Mouse (Mus musculus): ENCODE results near the gene Sstr5. TPM values are rescaled to one million over a fixed set of nuclear protein-coding genes. Genes with fewer than 3 reads are reported as not detected.

Sstr5 gene
- polyA plus RNA-seq, 1 experiment, result 0.11 TPM

DNA sequence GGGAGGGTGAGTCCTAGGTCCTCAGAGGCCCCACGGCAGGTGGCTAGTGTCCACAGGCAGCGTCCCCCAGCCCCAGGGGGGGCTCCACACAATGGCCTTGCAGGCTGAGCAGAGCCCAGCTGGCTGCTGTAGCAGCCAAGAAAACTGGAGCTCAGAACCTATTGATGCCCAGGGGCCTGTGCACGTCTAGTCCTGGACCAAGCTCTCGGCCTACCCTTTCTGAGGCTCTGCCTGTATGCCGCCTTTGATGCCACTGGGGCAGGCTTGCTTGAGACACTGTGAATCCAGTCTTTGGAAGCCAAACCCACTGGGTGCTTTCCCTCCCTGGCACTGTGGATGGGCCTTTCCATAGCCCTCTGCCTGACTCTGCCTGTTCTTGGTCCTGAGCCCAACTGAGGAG, 22.4 kb upstream of the Sstr5 start:
- Histone ChIP-seq H3K27ac (ENCODE audit: insufficient read depth, low read length) (peak overlapping the region; percentile 61; the same call in 1 of the 2 replicates), H3K4me1 (ENCODE audit: control insufficient read depth, insufficient read depth, low read length) (no peaks in the 10 kb centered on the region), H3K4me3 (replicated peaks; ENCODE audit: insufficient read depth, low read depth, low read length) (no peak overlapping the region), H3K27me3 (ENCODE audit: control insufficient read depth, insufficient read depth, low read length) (no peaks in the 10 kb centered on the region)
- 42% methylated on average over 5 of the region's 5 CpGs for WGBS
- peak in 1 of 2 experiments; percentile 33 for DNase-seq
- TF ChIP-seq POLR2A (IDR thresholded peaks at IDR 0.05; ENCODE audit: borderline replicate concordance, insufficient read depth, low read length) (no peak), CTCF (IDR thresholded peaks at IDR 0.05; ENCODE audit: borderline replicate concordance, insufficient read depth, low read depth, low read length) (no peak)

DNA sequence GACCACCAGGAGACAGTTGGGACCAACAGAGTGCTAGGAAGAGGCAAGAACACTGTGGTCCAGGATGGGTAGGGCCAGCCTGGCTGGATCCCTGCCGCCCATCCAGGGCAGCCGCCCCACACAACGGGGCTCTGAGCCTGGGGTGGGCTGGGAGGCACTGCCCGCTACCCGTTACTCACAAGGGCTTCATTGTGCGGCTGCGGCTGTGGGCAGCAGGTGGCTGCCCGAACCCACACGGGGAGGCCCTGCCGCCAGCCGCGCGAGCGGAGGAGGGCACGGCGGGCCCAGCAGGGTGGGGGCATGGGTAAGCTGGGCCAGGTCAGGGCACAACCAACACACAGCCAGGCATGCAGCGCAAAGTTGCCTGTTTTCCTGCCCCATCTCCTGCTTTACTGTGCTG, 21.1 kb upstream of the Sstr5 start:
- Histone ChIP-seq H3K4me3 (replicated peaks; ENCODE audit: insufficient read depth, low read depth, low read length) (no peak overlapping the region), H3K27ac (ENCODE audit: insufficient read depth, low read length) (peak overlapping the region; percentile 58; the same call in 1 of the 2 replicates), H3K4me1 (ENCODE audit: control insufficient read depth, insufficient read depth, low read length) (no peaks in the 10 kb centered on the region), H3K27me3 (ENCODE audit: control insufficient read depth, insufficient read depth, low read length) (no peaks in the 10 kb centered on the region)
- TF ChIP-seq CTCF (IDR thresholded peaks at IDR 0.05; ENCODE audit: borderline replicate concordance, insufficient read depth, low read depth, low read length) (no peak), POLR2A (IDR thresholded peaks at IDR 0.05; ENCODE audit: borderline replicate concordance, insufficient read depth, low read length) (no peak)
- 8% methylated on average over 17 of the region's 17 CpGs for WGBS
- DNase-seq, result peak; percentile 15 to 45

DNA sequence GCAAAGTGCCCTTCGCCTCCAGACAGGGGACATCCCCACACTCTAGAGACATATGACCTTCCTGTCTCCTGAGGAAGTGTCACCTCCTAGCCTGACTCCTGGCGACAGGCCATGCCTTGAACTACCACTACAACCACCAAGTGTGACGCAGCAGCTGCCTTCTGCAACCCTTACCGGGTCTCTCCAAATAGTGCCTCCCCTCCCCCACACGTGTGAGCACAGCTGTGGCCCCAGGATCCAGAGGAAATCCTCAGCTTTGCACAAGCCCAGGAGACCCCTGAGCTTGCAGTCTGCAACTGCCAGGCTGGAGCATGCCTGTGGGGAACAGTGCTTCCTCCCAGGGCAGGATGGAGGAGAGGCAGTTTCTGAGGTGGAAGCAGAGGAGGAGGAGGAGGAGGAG, 19.2 kb upstream of the Sstr5 start:
- H3K4me3 ChIP-seq (replicated peaks; ENCODE audit: insufficient read depth, low read depth, low read length), result no peak overlapping the region
- no peak for DNase-seq
- H3K27ac ChIP-seq (ENCODE audit: insufficient read depth, low read length), result no peak overlapping the region
- H3K4me1 ChIP-seq (ENCODE audit: control insufficient read depth, insufficient read depth, low read length), result no peaks in the 10 kb centered on the region
- TF ChIP-seq POLR2A (IDR thresholded peaks at IDR 0.05; ENCODE audit: borderline replicate concordance, insufficient read depth, low read length) (no peak), CTCF (IDR thresholded peaks at IDR 0.05; ENCODE audit: borderline replicate concordance, insufficient read depth, low read depth, low read length) (no peak)
- WGBS, result 41% methylated on average over 5 of the region's 5 CpGs
- no peaks in the 10 kb centered on the region for H3K27me3 ChIP-seq (ENCODE audit: control insufficient read depth, insufficient read depth, low read length)

DNA sequence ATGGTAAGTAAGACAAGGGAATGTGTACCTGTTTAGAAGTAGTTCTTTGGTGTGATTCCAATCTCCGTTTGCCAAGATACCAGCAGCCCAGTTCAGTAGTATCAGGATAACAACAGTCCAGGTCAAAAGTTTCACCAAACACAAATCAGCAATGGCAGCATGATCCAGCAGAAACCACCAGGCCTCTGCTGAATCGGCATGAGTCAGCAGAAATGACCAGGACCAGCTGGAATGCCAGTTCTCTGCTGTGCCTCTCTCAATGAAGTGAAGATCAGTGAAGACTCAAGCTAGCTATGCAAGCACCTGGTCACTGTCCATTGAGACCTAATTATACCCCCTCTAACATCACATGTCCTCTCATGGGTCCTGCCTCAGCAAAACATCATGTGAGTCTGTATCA, 17.0 kb upstream of the Sstr5 start:
- 95% methylated on average over 2 of the region's 2 CpGs for WGBS
- no peaks in the 10 kb centered on the region for H3K4me1 ChIP-seq (ENCODE audit: control insufficient read depth, insufficient read depth, low read length)

DNA sequence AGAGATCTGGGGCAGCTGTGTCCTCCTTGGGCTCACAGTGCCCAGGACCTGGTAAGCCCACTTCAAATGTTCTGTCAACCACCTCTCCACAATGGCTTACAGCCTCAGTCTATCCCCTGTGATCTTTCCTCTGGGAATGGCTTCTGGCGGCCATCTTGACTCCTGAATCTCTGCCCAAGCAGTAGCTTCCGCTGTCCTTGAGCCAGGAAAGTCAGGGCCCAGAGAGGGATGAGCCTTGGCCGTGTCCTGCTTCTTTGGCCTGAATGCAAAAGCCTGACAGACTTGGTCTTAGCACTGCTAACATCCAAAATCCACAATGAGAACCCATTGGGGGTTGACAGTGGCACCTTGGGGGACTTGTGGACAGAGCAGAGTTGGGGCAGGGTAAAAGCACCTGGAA, 14.8 kb upstream of the Sstr5 start:
- DNase-seq, result no peak
- H3K27ac ChIP-seq (ENCODE audit: insufficient read depth, low read length), result no peak overlapping the region
- H3K27me3 ChIP-seq (ENCODE audit: control insufficient read depth, insufficient read depth, low read length), result no peaks in the 10 kb centered on the region
- no peaks in the 10 kb centered on the region for H3K4me1 ChIP-seq (ENCODE audit: control insufficient read depth, insufficient read depth, low read length)
- H3K4me3 ChIP-seq (replicated peaks; ENCODE audit: insufficient read depth, low read depth, low read length), result no peak overlapping the region
- 39% methylated on average over 3 of the region's 3 CpGs for WGBS
- TF ChIP-seq CTCF (IDR thresholded peaks at IDR 0.05; ENCODE audit: borderline replicate concordance, insufficient read depth, low read depth, low read length) (no peak), POLR2A (IDR thresholded peaks at IDR 0.05; ENCODE audit: borderline replicate concordance, insufficient read depth, low read length) (no peak)

More for the DNA sequence above, 17.0 kb upstream of the Sstr5 start:
- H3K27ac ChIP-seq (ENCODE audit: insufficient read depth, low read length), result no peak overlapping the region
- no peak overlapping the region for H3K4me3 ChIP-seq (replicated peaks; ENCODE audit: insufficient read depth, low read depth, low read length)
- TF ChIP-seq CTCF (IDR thresholded peaks at IDR 0.05; ENCODE audit: borderline replicate concordance, insufficient read depth, low read depth, low read length) (no peak), POLR2A (IDR thresholded peaks at IDR 0.05; ENCODE audit: borderline replicate concordance, insufficient read depth, low read length) (no peak)
- no peaks in the 10 kb centered on the region for H3K27me3 ChIP-seq (ENCODE audit: control insufficient read depth, insufficient read depth, low read length)
- DNase-seq, result no peak

DNA sequence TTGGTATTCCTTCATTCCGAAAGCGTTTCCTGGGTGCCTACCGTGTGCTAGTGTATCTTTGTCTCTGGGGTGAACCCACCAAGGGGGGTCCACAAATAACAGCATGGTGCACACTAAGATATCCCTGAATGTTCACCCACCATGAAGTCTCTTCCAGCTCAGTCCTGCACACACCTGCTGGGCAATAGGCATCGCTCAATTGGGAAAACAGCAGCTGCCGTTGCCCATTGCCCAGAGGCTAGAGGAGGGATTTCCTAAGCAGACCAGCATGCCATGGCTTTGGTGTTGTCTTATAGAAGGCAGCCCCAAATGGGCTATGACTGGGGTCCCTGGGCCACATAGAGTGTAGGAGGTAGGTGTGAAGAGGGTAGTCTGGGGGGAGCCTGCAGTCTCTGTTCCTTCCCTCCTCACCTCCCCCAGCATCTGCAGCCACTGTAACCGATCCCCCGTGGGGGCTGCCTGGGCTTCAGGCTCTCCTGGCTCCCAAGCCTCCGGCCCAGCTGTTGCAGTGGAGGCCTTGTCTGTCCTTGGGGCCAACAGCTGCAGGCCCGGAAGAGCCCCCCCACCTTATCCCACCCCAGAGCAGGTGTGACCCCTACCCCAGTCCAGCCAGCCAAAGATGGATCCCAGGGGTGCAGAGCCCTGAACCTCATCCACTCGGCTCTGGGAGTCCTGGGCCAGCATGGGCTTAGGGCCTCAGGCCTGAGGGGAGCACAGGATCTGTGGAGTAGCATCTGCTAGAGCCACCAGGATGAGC, 13.2 kb upstream of the Sstr5 start:
- no peak overlapping the region for H3K4me3 ChIP-seq (replicated peaks; ENCODE audit: insufficient read depth, low read depth, low read length)
- H3K27ac ChIP-seq (ENCODE audit: insufficient read depth, low read length), result no peak overlapping the region
- WGBS, result 60% methylated on average over 10 of the region's 10 CpGs
- DNase-seq, result no peak
- no peak for TF ChIP-seq POLR2A (IDR thresholded peaks at IDR 0.05; ENCODE audit: borderline replicate concordance, insufficient read depth, low read length)
- H3K27me3 ChIP-seq (ENCODE audit: control insufficient read depth, insufficient read depth, low read length), result no peaks in the 10 kb centered on the region
- no peaks in the 10 kb centered on the region for H3K4me1 ChIP-seq (ENCODE audit: control insufficient read depth, insufficient read depth, low read length)

DNA sequence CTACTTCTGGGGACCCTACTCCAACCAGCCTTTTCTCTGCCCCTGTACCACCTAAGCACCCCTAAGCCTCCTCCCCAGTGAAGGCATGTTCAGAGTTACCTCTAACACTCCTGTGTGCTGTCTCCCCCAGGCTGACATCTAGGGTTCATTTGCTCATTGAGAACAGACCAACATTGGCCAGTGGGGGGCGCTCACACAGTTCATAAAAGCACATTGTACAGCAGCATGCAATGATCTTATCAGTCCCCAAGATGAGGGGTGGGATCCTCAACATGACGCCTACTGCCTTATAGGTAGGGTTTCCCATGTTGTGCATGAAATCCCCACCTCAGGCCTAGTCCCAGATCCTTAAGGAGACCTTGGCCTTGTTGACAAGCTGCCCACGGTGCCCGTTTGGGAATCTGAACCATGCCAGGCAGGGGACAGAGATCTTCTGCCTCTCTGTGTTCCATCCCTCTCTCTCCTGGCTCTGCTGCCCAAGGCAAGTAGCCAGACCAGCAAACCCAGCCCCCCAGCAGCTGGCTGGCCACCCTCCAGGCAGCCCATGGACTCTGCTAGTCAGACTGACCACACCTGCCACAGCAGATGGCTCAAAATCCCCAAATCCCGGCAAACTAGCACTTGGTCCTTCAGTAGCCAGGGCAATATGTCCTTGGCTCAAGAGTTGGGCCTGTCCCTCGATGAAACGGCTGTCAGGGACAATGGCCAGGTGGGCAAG, 11.9 kb upstream of the Sstr5 start:
- no peak overlapping the region for H3K4me3 ChIP-seq (replicated peaks; ENCODE audit: insufficient read depth, low read depth, low read length)
- H3K4me1 ChIP-seq (ENCODE audit: control insufficient read depth, insufficient read depth, low read length), result no peaks in the 10 kb centered on the region
- 12% methylated on average over 7 of the region's 7 CpGs for WGBS
- TF ChIP-seq CTCF (IDR thresholded peaks at IDR 0.05; ENCODE audit: borderline replicate concordance, insufficient read depth, low read depth, low read length) (peak; percentile 57; the same call in 1 of the 2 replicates), POLR2A (IDR thresholded peaks at IDR 0.05; ENCODE audit: borderline replicate concordance, insufficient read depth, low read length) (no peak)
- H3K27me3 ChIP-seq (ENCODE audit: control insufficient read depth, insufficient read depth, low read length), result no peaks in the 10 kb centered on the region
- no peak overlapping the region for H3K27ac ChIP-seq (ENCODE audit: insufficient read depth, low read length)
- DNase-seq, result peak; percentile 29 to 50

DNA sequence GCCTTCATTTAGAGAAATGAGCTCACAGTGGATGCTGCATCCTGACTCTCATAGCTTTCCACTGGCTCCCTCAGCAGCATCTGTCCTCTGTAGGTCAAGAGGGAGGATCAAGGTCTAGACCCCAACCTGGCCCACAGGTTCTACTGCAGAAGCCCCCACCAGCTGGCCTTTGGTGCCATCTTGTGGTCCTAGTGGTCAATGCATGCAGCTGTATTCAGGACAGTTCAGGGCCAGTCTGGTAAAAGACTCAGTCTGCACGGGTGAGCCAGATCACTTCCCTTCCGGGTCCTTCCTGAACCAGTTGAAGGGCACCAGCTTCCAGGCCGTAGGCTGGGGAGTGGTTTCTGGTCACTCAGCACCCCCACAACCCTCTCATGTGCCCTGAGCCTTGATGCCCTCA, 10.7 kb upstream of the Sstr5 start:
- H3K27ac ChIP-seq (ENCODE audit: insufficient read depth, low read length), result no peak overlapping the region
- H3K4me1 ChIP-seq (ENCODE audit: control insufficient read depth, insufficient read depth, low read length), result no peaks in the 10 kb centered on the region
- no peak overlapping the region for H3K4me3 ChIP-seq (replicated peaks; ENCODE audit: insufficient read depth, low read depth, low read length)
- DNase-seq, result peak; percentile 30 to 60
- H3K27me3 ChIP-seq (ENCODE audit: control insufficient read depth, insufficient read depth, low read length), result no peaks in the 10 kb centered on the region
- TF ChIP-seq POLR2A (IDR thresholded peaks at IDR 0.05; ENCODE audit: borderline replicate concordance, insufficient read depth, low read length) (no peak), CTCF (IDR thresholded peaks at IDR 0.05; ENCODE audit: borderline replicate concordance, insufficient read depth, low read depth, low read length) (peak; percentile 82)
- WGBS, result 19% methylated on average over 3 of the region's 3 CpGs

All from cerebellum, adult 2 months (tissue).